Mouse (Mus musculus): ENCODE measurements at regions not wholly inside any gene's neighbourhood (a gene's known extent, or its start where the extent isn't known, plus 50 kb on each side); places are given as distances from the start of the nearest gene placed in this dataset.

DNA sequence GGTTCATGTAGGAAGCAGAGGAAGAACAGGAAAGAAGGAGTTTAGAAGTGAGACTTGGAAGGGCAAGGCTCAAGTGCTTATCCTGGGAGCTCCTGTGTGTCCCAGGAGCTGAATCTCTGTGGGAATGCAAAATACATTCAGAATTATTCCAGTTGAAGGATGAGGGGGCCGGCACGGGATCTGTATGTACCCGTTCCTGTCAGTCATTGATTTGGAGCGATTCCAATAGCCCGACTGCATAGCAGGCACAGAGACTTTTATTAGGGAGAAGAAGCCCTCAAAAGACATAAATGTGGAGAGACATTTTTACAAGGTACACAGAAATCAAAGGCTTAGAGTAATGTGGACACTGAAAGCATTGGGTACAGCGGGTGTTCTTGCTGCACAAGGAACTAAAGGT, 181.8 kb upstream of the Pcsk2 start:
- H3K4me3 ChIP-seq (ENCODE audit: low read depth, low read length) = no peak overlapping the region
- H3K36me3 ChIP-seq (ENCODE audit: control insufficient read depth, insufficient read depth, low read length) = no peaks in the 10 kb centered on the region
- H3K4me2 ChIP-seq (ENCODE audit: low read length) = no peak overlapping the region
- no peaks in the 10 kb centered on the region for H3K9me3 ChIP-seq (replicated peaks; ENCODE audit: control insufficient read depth, low read length, poor library complexity, severe bottlenecking)
- H3K4me1 ChIP-seq (ENCODE audit: control insufficient read depth, insufficient read depth, low read length) = no peaks in the 10 kb centered on the region
- H3K27ac ChIP-seq (ENCODE audit: low read length) = no peak overlapping the region
- H3K27me3 ChIP-seq (ENCODE audit: control insufficient read depth, insufficient read depth, low read depth, low read length) = no peaks in the 10 kb centered on the region
- ATAC-seq = no peak
- no peak overlapping the region for H3K9ac ChIP-seq (ENCODE audit: low read depth, low read length)
- 64% methylated on average over 6 of the region's 6 CpGs for WGBS

GRCm38 (mm10) chr2:143365976-143366375, 180.0 kb upstream of the Pcsk2 start:
- no peak for ATAC-seq
- 88% methylated on average over 5 of the region's 5 CpGs for WGBS
- Histone ChIP-seq H3K27ac (ENCODE audit: low read length) (no peak overlapping the region), H3K27me3 (ENCODE audit: control insufficient read depth, insufficient read depth, low read depth, low read length) (no peaks in the 10 kb centered on the region), H3K4me2 (ENCODE audit: low read length) (no peak overlapping the region), H3K36me3 (ENCODE audit: control insufficient read depth, insufficient read depth, low read length) (no peaks in the 10 kb centered on the region), H3K4me3 (ENCODE audit: low read depth, low read length) (no peak overlapping the region), H3K4me1 (ENCODE audit: control insufficient read depth, insufficient read depth, low read length) (no peaks in the 10 kb centered on the region), H3K9ac (ENCODE audit: low read depth, low read length) (no peak overlapping the region), H3K9me3 (replicated peaks; ENCODE audit: control insufficient read depth, low read length, poor library complexity, severe bottlenecking) (no peaks in the 10 kb centered on the region)

Measured in midbrain, embryonic 16.5 days (tissue).